Mouse (Mus musculus) layer of hippocampus, adult 2 months (tissue): ENCODE measurements around the gene Adgrg2. TPM values are rescaled to one million over a fixed set of nuclear protein-coding genes. Genes with fewer than 3 reads are reported as not detected.

Experiments used
- DNase-seq, 2 experiments: peaks; one replicate each; pipeline ENCODE4 v3.0.0; 2022; ENCODE audit warnings: low spot score in 2 of 2
- H3K27ac ChIP-seq: fragments of 200-600 bp; 2 replicates; pipeline ENCODE4 v1.8.1; 2022
- H3K4me3 ChIP-seq: fragments of 200-600 bp; 2 replicates; pipeline ENCODE4 v1.8.1; 2022; ENCODE audit warnings: mild to moderate bottlenecking
- CTCF ChIP-seq: fragments of 200-600 bp; conservative IDR thresholded peaks from 2 replicates; pipeline ENCODE4 v1.8.1; 2022; ENCODE audit warnings: antibody characterized with exemption, mild to moderate bottlenecking, moderate library complexity
- total RNA-seq, 2 experiments: library from RNA; stranded (reverse); gene quantifications; 2 replicates each; pipeline ENCODE4 v1.2.3; 2021

The Adgrg2 gene
- total RNA-seq, 2 experiments from 2014 or later = 0.59 to 1.1 TPM

- no peak overlapping the region for H3K4me3 ChIP-seq
- DNase-seq = no peak
- no peak overlapping the region for H3K27ac ChIP-seq
- no peak for TF ChIP-seq CTCF
Measured at GRCm38 (mm10) chrX:160542772-160543171, 152.3 kb downstream of the Adgrg2 start.

Other genes starting within 250 kb of the Adgrg2 start
- 10 to 100 TPM; 27.7 to 37.4 TPM for gene Phka2, start 111.5 kb downstream of the Adgrg2 start, total RNA-seq